Mouse (Mus musculus) cerebellum, adult 11-12 months (tissue): ENCODE measurements around the gene Per1.
A peak's percentile ranks its signal among the peaks of the same experiment; 100 is the strongest.

ENCODE experiments used
- DNase-seq: peaks from one replicate; pipeline ENCODE4 v3.0.0; 2022

The Per1 gene

DNA sequence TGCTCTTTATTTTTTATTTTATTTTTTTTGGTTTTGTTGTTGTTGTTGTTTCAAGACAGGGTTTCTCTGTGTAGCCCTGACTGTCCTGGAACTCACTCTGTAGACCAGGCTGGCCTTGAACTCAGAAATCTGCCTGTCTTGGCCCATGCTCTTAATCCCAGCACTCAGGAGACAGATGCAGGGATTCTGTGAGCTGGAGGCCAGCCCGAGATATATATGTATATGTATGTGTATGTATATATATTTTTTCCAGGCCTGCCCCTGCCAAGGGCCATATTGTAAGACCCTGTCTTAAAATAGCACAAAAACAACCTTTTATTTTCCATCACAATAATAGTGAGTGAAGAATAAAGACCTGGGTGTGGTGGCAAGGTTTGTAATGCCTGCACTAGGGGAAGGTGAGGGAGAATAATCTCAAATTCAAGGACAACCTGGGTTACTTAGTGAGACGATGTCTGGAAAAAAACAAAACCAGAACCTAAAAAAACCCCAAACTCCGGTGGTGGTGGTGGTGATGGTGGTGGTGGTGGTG is 29.6 kb upstream of the Per1 start:
- peak; percentile 52 for DNase-seq

- DNase-seq = peak; percentile 82
These were observed 28.7 kb upstream of the Per1 start for GRCm38 (mm10) chr11:69066163-69066861.

DNA sequence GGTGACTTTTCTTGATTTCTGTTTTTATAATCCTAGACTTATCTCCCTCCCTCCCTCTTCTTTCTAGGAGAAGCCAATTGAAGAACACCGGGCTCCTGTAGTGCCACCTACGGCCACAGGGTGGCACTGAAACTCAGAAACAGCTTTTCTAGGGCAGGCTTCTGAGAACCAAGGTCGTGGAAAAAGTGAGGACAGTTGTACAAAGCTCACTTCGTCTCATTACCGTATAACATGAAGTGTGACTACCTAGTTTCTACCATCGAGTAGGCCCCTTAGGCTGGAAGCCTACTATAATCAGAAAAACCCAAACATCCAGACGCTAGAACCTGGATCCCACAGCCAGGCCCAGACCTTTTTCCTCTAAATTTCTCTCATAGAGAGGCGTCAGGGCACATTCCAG is 28.1 kb upstream of the Per1 start:
- DNase-seq = peak; percentile 87

DNA sequence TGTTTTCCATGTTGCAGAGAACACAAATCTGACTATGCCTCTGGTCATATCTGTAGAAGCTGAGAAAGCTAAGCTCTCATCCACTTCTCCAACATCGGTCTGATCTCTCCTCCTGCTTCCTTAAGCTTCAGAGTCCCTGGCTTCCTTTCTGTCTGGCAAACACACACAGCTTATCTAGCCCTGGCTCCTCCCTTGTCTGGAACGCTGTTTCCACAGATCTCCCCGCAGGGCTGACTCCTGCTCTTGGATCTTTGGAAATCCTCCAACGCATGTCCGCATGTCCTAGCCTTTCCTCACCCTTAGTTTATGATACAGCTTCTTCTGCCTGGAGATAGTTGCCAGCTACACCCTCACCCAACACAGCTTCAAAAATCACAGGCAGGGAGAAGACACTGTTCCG is 27.4 kb upstream of the Per1 start:
- DNase-seq = peak; percentile 56

DNA sequence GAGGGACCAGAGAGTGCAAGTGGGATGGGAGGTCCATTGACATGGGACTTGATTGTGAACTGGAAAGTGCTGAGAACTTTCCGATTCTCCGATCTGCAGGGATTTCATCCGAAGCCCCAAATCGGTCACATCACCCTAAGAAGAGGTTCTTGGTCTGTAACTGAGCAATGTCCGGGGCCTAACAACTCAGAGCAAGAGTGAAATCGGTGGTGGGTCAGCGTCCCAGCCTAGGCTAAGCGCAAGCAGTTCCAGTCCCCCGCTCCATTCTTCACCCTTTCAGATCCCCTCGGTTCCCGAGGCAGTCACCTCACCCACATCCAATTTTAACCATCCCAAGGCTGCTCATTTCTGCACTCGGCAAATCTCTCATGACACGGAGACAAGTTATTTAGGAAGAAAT is 24.9 kb upstream of the Per1 start:
- DNase-seq = no peak

GRCm38 (mm10) chr11:69070590-69071222 is 24.3 kb upstream of the Per1 start, which contains the start of gene Tmem107:
Gene Tmem107 (plus strand): TSS chr11:69070806.
- DNase-seq = peak; percentile 94

GRCm38 (mm10) chr11:69071262-69071661 is 23.8 kb upstream of the Per1 start:
- DNase-seq = no peak

DNA sequence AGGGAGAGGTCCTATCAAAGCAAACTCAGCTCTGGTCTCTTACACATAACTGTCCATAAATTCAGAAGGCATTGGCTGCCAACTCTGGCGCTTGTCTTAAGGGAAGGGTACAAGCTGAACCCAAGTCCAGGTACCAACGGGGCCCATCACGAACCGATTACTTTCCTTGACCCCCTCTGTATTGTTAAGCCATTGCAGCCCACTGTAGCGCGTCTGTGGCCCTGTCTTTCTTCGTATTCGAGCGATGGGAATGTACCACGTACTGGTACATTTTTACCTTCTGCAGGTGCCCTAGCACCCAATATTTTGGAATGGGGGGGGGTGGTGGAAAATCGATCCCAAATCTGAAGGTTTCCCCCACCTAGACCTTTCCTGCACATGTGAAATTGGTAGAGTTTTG is 22.8 kb upstream of the Per1 start:
- no peak for DNase-seq

DNA sequence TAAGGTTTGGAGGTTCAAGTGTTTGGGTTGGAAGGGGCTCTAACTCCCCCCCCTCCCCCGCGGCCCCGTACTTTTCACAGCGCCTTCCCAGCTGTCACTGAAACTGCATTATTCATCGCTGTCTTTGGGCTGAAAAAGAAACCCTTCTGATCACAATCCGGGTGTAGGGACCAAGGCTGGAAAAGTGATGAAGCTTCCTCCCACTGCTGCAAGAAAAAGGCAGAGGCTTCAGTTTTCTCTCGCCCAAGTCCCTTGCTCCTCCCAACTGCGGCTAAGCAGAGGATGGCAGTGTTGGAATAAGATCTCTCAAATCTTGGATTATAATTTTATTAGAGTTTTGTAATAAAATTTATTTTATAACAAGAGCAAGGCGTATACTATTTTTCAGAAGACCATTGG is 22.4 kb upstream of the Per1 start:
- DNase-seq = no peak

DNA sequence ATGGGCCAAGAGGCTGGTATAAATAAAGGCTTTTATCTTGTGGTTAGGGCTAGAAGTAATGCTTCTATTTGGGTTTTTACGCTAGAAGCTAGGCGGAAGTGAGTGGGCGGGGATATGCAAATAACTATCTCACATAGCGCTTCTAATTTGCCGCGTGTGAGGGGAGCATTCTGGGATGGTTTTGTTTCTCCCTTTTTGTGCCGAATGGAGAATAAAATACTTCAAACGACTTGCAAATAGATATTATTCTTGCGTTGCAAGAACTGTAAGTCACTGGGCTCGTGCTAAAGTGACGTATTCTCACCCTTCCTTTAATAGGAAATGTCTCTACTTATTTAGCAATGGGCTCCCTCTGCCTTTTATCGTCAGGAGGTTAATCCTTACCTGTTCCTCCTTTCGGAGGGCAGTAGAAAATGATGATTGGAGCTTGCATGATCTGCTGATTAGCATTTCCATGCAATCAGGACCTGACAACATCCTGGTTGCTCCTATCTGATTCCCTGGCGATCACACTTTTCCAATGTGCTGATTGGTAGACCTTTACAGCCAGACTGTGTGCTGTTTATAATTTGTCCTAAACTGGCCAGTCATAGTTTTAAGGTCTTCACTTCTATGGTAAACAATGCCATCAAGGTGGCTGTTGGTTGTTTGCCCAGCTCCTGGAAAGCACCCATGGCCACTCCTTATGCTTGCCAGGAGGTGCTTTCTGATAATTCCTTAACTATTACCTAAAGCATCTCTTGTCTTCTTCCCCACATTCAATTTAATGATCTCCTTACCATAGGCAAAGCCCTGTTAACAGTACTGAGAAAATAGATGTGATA is 21.7 kb upstream of the Per1 start:
- DNase-seq = peak; percentile 90

DNA sequence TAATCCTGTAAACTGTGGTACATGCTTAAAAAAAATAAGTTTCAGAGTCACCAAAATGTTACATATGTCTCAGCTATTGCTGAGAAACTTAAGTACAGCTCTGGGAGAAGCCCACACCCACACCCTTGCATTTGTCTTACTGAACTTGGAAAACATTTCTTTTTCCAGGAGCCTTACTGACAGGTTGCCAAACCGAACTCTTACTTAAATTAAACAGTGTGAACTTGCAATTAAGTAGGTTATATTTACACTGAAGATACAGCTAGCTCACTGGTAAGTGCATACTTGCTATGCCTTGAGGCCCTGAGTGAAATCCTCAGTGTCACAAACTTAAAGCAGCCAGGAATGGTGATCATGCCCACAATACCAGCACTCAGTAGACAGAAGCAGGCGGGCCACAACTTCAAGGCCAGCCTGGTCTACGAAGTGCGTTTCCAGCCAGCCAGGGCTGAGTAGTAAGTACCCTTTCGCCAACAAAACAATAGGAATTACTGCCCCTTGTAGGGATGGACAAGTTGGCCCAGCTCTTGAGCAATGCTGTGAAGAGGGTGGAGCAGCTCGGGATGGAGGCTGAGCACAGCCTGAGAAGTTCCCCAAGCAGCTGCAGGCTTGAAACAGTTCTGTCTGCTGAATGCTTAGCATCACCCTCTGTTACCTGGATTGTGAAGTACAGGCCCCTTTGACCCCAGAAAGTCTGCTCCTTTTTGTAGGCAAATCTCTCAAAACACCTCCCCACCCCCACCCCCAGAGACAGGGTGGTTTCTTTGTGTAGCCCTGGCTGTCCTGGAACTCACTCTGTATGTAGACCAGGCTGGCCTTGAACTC is 20.9 kb upstream of the Per1 start:
- DNase-seq = no peak

GRCm38 (mm10) chr11:69074776-69075069 is 20.3 kb upstream of the Per1 start:
- no peak for DNase-seq

DNA sequence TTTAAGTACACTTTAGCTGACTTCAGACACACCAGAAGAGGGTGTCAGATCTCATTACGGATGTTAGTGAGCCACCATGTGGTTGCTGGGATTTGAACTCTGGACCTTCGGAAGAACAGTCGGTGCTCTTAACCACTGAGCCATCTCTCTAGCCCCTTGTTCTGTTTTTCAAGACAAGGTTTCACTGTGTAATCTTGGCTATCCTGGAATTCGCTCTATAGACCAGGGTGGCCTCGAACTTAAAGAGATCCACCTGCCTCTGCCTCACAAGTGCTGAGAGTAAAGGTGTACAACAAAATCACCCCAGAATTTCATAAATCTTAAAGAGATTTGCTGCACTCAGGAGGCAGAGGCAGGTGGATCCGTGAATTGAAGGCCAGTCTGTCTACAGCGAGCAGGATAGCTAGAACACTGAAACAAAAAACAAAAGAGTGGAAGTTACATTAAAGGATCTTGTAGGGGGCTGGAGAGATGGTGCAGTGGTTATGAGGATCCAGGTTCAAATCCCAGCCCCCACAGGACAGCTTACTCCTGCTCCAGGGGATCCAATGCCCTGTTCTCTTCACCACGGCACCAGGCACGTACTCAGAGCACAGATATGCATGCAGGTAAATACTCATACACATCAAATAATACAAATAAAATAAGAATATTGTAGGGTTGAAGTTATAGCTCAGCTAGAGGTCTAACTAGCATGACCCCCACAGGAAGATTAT is 19.1 kb upstream of the Per1 start:
- no peak for DNase-seq

GRCm38 (mm10) chr11:69076572-69076971 is 18.4 kb upstream of the Per1 start:
- DNase-seq = no peak

DNA sequence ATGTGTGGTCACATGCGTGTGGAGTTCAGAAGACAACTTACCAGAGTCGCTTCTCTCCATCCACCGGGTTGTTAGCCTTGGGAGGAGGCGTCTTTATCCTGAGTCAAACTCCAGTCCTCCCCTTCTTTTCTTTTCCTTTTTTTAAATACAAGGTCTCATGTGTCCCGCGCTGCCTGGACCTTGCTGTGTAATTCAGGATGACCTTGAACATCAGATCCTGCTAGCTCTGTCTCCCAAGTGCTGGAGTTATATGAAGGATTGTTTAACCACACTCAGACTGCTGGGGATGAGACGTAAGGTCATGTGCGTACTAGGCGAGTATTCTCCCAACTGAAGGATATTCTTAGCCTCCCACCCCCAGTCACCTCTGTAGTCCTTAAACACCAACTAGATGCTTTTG is 17.7 kb upstream of the Per1 start:
- no peak for DNase-seq

DNA sequence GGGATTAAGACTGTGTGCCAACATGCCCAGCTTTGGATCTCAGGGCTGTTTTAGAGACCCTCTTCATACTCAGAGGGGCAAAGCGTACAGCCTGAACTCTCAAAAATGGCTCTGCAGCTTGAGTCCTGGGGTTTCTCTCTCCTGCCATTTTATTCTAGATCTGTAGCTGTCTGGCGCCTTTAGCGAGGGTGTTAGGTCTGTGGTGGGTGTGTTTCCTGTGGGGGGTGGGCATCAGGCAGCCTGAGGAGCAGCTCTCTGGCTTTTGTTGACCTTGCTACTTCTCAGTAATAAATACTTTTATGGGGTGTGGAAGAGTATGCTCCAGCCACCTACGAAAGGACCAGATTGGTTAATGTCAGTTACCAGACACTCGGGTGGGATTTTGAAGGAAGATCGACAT is 17.0 kb upstream of the Per1 start:
- DNase-seq = no peak

DNA sequence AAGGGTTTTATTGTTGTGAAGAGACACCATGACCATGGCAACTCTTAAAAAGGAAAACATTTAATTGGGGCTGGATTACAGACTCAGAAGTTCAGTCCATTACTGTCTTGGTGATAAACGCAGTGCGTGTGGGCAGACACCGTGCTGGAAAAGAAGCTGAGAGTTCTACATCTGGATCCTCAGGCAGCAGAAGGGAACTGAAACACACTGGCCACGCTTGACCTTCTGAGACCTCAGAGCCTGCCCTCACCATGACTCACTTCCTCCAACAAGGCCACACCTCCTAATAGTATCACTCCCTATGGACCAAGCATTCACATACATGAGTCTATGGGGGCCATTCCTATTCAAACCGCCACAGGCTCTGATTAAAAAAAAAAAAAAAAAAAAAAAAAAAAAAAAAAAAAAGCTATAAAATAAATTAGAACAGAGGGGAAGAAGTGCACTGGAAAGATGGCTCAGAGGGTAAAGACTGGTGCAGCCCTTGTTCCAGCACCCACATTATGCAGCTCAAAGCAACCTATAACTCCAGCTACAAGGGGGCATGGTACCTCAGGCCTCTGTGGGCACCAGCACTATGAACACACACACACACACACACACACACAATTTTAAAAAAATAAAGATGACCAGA is 16.1 kb upstream of the Per1 start:
- no peak for DNase-seq

DNA sequence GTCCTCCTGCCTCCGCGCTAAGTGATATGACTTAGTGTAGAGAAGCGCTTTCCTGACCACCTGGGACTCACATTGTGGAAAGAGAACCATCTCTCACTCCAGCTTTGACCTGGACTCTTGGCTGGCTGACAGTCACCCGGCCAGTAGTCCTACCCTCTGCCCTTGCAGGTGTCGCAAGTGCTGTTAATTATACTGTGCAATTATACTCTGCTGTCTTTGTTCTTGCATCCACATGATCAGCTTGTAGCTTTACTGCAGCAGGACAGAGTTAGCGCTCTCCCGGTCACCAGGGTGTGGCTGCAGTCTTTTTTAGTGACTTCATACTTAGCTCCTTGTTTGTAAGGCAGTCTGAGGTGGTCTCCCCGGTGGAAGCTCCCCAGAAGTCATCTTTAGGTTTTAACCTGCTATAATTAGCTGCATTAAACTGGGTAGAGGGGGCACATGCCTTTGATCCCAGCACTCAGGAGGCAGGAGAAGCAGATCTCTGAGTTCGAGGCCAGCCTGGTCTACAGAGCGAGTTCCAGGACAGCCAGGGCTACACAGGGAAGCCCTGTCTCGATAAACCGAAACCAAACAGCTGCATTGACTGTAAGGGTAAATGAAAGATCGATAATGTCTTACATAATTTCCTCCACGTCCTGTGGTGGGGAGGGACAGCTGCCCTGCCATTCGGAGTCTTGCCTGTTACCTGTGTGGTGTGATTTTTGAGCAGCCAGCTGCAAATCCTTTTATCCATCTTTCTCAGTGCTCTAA is 14.7 kb upstream of the Per1 start:
- peak; percentile 8 for DNase-seq

DNA sequence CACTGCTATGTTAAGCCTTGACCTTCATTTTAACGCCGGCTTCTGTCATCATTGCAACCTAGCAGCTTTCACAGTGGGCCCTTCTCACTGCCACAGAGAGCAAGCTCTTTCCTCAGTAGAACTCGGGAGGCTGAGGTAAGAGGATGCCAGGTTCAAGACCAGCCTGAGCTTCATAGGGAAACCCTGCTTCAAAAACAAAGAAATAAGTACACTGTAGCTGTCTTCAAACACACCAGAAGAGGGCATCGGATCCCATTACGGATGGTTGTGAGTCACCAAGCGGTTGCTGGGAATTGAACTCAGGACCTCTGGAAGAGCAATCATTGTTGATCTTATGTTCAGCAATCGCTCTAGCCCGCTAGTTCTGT is 14.2 kb upstream of the Per1 start:
- DNase-seq = no peak

DNA sequence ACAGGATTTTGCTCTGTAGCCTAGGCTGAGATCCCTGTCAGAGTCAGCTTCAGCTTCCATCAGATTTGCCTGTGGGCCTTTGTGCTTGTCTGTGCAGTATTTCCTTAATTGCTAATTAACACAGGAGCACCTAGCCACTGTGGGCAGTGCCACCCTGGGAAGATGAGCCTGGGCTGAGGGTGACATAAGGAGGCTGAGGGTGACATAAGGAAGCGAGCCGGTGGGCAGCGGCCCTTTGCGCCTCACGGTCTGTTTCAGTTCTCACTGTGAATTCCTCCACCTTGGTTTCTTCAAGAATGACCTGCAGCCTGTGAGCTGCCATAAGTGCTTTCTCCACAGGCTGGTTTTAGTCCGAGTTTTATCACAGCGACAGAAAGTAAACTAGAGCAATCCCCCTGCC is 13.4 kb upstream of the Per1 start:
- no peak for DNase-seq

GRCm38 (mm10) chr11:69085608-69086007 is 9.4 kb upstream of the Per1 start:
- no peak for DNase-seq
